Mouse (Mus musculus) MEL (cell line): ENCODE measurements around the gene Ap3b2.

Source experiments
- CHD1 ChIP-seq: IDR thresholded peaks from 2 replicates; pipeline ENCODE4 v1.6.1; 2012; ENCODE audit warnings: low read depth, mild to moderate bottlenecking, inconsistent platforms, low read length, improper control_type of control experiment
- CTCF ChIP-seq, 3 experiments: IDR thresholded peaks in 2 of 3; conservative IDR thresholded peaks in 1 of 3; 2 replicates each; pipeline ENCODE4 v1.5.1; 2011 to 2012; ENCODE audit warnings: low read length in 3 of 3, low read depth in 2 of 3, mild to moderate bottlenecking in 2 of 3, improper control_type of control experiment in 1 of 3, inconsistent platforms in 1 of 3, mixed read lengths in 1 of 3, moderate library complexity in 1 of 3; ENCODE audit not compliant: control insufficient read depth in 1 of 3, insufficient read depth in 1 of 3, poor library complexity in 1 of 3, severe bottlenecking in 1 of 3
- KAT2A ChIP-seq: conservative IDR thresholded peaks from 2 replicates; pipeline ENCODE4 v1.6.1; 2012; ENCODE audit warnings: low read depth, low read length, improper control_type of control experiment, inconsistent platforms
- MAZ ChIP-seq: IDR thresholded peaks from 2 replicates; pipeline ENCODE4 v1.6.1; 2012; ENCODE audit warnings: low read depth, mild to moderate bottlenecking, inconsistent platforms, low read length, improper control_type of control experiment
- MXI1 ChIP-seq: IDR thresholded peaks from 2 replicates; pipeline ENCODE4 v1.6.1; 2011; ENCODE audit warnings: mild to moderate bottlenecking, low read depth, low read length, improper control_type of control experiment
- POLR2AphosphoS5 ChIP-seq: IDR thresholded peaks from 2 replicates; pipeline ENCODE4 v1.6.1; 2012; ENCODE audit warnings: low read depth, borderline replicate concordance, mild to moderate bottlenecking, inconsistent platforms, low read length, moderate library complexity, mixed read lengths
- TAL1 ChIP-seq: IDR thresholded peaks from 2 replicates; pipeline ENCODE4 v1.6.1; 2012; ENCODE audit warnings: mild to moderate bottlenecking, inconsistent platforms, low read length, moderate library complexity, mixed read lengths

GRCm38 (mm10) chr7:81498181-81498580 lies 4.5 kb upstream of the Ap3b2 start, which contains the start of gene BC048679:
- TF ChIP-seq MAZ (no peak), TAL1 (no peak), CHD1 (no peak), CTCF (IDR thresholded peaks at IDR 0.05 in 2 of 3, conservative IDR thresholded peaks at IDR 0.05 in 1 of 3; ENCODE audit: control insufficient read depth in 1 of 3, insufficient read depth in 1 of 3, low read depth in 2 of 3, low read length in 3 of 3, poor library complexity in 1 of 3, severe bottlenecking in 1 of 3) (no peak), KAT2A (no peak), POLR2AphosphoS5 (no peak), MXI1 (no peak)
